ENCODE assay signal across 15 mouse cellular contexts in the genomic region with DNA sequence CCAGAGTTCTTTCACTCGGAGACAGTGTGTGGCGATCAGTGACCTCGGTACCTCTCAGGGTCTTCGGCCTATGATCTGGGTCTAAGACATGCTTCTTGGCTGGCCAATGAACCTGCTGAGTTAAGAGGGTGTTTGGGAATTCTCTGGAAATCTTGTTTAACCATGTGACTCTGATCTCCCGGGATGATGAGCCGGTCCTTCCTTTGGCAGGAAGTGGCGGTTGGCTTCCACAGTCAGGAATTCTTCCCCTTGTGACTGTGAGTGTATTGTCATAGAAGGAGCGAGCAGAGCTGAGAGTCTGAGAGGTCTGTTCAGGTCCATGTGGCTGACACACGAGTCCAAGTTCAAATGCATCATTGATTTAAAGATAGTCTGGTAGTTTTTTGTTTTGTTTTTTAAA. TPM values are rescaled to one million over a fixed set of nuclear protein-coding genes. Genes with fewer than 3 reads are reported as not detected.
DNase-seq lines count a peak whose midpoint lies in the region; ATAC-seq lines count a peak whose summit lies in the region.
"Had no signal": no experiment of that assay in that cellular context is flagged by ENCODE, and none has a peak within 500 bp of the region (broad histone marks: within the 10 kb centered on the region; RNA-seq: fewer than 3 reads in every experiment).

No protein-coding gene starts in this region.

- ATAC-seq in heart, embryonic 11.5 days (replicated peaks; ENCODE audit: insufficient number of reproducible peaks, low FRiP score, low TSS enrichment) = no peak
- no peak for ATAC-seq in forebrain, embryonic 14.5 days

- 68% methylated on average over 9 of the region's 9 CpGs for WGBS in heart, embryonic 11.5 days (ENCODE audit: insufficient replicate concordance)
- 82% methylated on average over 9 of the region's 9 CpGs for WGBS in forebrain, embryonic 14.5 days

- no peaks in the 10 kb centered on the region for H3K36me3 ChIP-seq in heart, embryonic 11.5 days (ENCODE audit: control insufficient read depth, insufficient read depth, low read length)
- no peaks in the 10 kb centered on the region for H3K36me3 ChIP-seq in forebrain, embryonic 14.5 days (ENCODE audit: control insufficient read depth, insufficient read depth, low read length)
- H3K36me3 ChIP-seq: liver, embryonic 13.5 days had no signal

- intact Hi-C loops in gastrocnemius, postnatal 14 days (cut with DNase I; ENCODE audit: low total_unique reads) = no loop called here

- no peak overlapping the region for H3K4me3 ChIP-seq in heart, embryonic 11.5 days (ENCODE audit: low read depth, low read length)
- H3K4me3 ChIP-seq in forebrain, embryonic 14.5 days (ENCODE audit: low read depth, low read length) = no peak overlapping the region
- H3K4me3 ChIP-seq: liver, embryonic 13.5 days had no signal

- H3K27ac ChIP-seq in heart, embryonic 11.5 days (ENCODE audit: low read depth, low read length) = no peak overlapping the region
- H3K27ac ChIP-seq in forebrain, embryonic 14.5 days (ENCODE audit: low read depth, low read length) = no peak overlapping the region
- H3K27ac ChIP-seq: hindbrain, embryonic 14.5 days; liver, embryonic 13.5 days had no signal

- DNase-seq in heart, adult 18-20 months = peak; percentile 73 to 79
- DNase-seq in gastrocnemius, postnatal 14 days = peak; percentile 64
- DNase-seq in kidney, adult 8-10 months = peak; percentile 29 to 37
- peak; percentile 56 to 72 for DNase-seq in lung, postnatal 4 days
- no peak for DNase-seq in forebrain, embryonic 14.5 days (ENCODE audit: low spot score)
- DNase-seq in ovary, postnatal 10 days (ENCODE audit: low spot score) = no peak
- no peak for DNase-seq in left cerebral cortex, adult 11 months (ENCODE audit: low spot score)
- DNase-seq: B cell, adult 2 months; liver, embryonic 13.5 days; midbrain, embryonic 14.5 days had no signal

- H3K9me3 ChIP-seq in heart, embryonic 11.5 days (replicated peaks; ENCODE audit: control insufficient read depth, low read length) = no peaks in the 10 kb centered on the region
- H3K9me3 ChIP-seq in forebrain, embryonic 14.5 days (replicated peaks; ENCODE audit: control insufficient read depth, low read length) = no peaks in the 10 kb centered on the region
- H3K9me3 ChIP-seq: liver, embryonic 13.5 days had no signal

- peaks cover 30% of the 10 kb centered on the region for H3K4me1 ChIP-seq in heart, embryonic 11.5 days (ENCODE audit: control insufficient read depth, insufficient read depth, low read length)
- H3K4me1 ChIP-seq in forebrain, embryonic 14.5 days (ENCODE audit: control insufficient read depth, insufficient read depth, low read length) = peaks cover 12% of the 10 kb centered on the region; the same call in 1 of the 2 replicates

- no peak overlapping the region for H3K9ac ChIP-seq in heart, embryonic 11.5 days (ENCODE audit: low read depth, low read length)
- H3K9ac ChIP-seq in forebrain, embryonic 14.5 days (ENCODE audit: low read length) = no peak overlapping the region
- H3K9ac ChIP-seq: hindbrain, embryonic 14.5 days; liver, embryonic 13.5 days had no signal

- no peak overlapping the region for H3K4me2 ChIP-seq in heart, embryonic 11.5 days
- no peak overlapping the region for H3K4me2 ChIP-seq in forebrain, embryonic 14.5 days (ENCODE audit: low read length)
- H3K4me2 ChIP-seq: hindbrain, embryonic 14.5 days; liver, embryonic 13.5 days had no signal

- H3K27me3 ChIP-seq in heart, embryonic 11.5 days (ENCODE audit: control insufficient read depth, insufficient read depth, low read length) = no peaks in the 10 kb centered on the region
- H3K27me3 ChIP-seq in forebrain, embryonic 14.5 days (replicated peaks; ENCODE audit: control insufficient read depth, insufficient read depth, low read length) = no peaks in the 10 kb centered on the region

RNA-seq across cellular contexts. Expression of a gene that starts 37.4 kb away (rescaled TPM):
- under 1 TPM; 0.20 to 0.31 TPM for total RNA-seq in heart, adult 18-20 months (2021)
- 0.74 and 1.5 TPM in 2 replicates for polyA plus RNA-seq in heart, embryonic 11.5 days (2014; fragmentation: Nextera tagmentation; extraction: Ambion mirVana)
- under 1 TPM; 0.10 to 0.18 TPM for total RNA-seq in gastrocnemius, postnatal 14 days (2021)
- polyA plus RNA-seq in forebrain, embryonic 14.5 days (2014; fragmentation: Nextera tagmentation; extraction: Ambion mirVana) = 0.19 and 0.32 TPM in 2 replicates

RNA-seq across cellular contexts. Expression of a gene that starts 46.9 kb away (rescaled TPM):
- 10 to 100 TPM in 1 of 2 experiments, 1 to 10 TPM in 1; 7.6 to 11.1 TPM for total RNA-seq in heart, adult 18-20 months (2021)
- polyA plus RNA-seq in heart, embryonic 11.5 days (2014; fragmentation: Nextera tagmentation; extraction: Ambion mirVana) = 1.1 and 1.3 TPM in 2 replicates
- 1 to 10 TPM; 1.6 to 2.2 TPM for total RNA-seq in gastrocnemius, postnatal 14 days (2021)
- polyA plus RNA-seq in forebrain, embryonic 14.5 days (2014; fragmentation: Nextera tagmentation; extraction: Ambion mirVana) = not detected in 2 replicates
- total RNA-seq: left cerebral cortex, adult 18-20 months had no signal
- polyA plus RNA-seq: cortical plate, adult 2 months; hindbrain, embryonic 14.5 days; liver, embryonic 13.5 days; midbrain, embryonic 14.5 days; urinary bladder, adult 2 months had no signal

Comparison
In these comparisons a context has a peak if more than half of its experiments do, and no peak if none do; other contexts are left out.
1. DNase-seq: peak in heart, adult 18-20 months (2 of 2), gastrocnemius, postnatal 14 days (single experiment), kidney, adult 8-10 months (2 of 2) and lung, postnatal 4 days (2 of 2); none in forebrain, embryonic 14.5 days (single experiment), ovary, postnatal 10 days (single experiment) and left cerebral cortex, adult 11 months (single experiment).